Mouse (Mus musculus) kidney, postnatal 36 days (tissue): ENCODE results near the gene Clstn2.

Experiments
- DNase-seq, 2 experiments: peaks; one replicate each; pipeline ENCODE4 v3.0.0; 2021 to 2022; ENCODE audit warnings: mixed read lengths in 2 of 2

Gene Clstn2

DNA sequence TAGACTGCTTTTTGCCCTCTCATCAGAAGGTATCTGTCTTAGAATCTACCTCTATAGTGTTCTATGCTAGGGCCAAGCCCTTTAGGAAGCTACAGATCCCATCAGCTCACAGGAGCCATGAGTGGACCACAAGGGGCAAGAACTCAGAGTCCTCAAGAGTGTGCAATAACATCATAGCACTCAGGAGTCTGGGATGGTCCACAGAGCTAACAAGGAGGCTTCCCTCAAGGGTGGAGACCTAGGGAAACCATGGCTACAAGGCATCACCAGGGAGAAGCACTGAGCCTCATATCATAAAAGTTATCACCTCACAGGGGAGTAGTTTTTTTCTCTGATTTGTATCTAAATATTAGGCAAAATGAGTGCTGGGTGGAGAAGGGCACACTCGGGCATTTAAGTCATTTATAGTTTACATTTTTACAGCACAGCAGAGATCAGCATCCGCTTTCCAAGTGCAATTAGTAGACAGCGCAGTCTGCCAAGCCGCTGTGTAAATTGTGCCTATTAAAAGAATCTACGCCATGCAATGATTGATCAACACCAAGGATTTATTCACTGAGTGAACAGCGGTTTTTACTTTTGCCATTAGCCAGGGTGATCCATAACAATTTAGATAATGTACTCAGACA lies 82.5 kb downstream of the Clstn2 start:
- DNase-seq: no peak

DNA sequence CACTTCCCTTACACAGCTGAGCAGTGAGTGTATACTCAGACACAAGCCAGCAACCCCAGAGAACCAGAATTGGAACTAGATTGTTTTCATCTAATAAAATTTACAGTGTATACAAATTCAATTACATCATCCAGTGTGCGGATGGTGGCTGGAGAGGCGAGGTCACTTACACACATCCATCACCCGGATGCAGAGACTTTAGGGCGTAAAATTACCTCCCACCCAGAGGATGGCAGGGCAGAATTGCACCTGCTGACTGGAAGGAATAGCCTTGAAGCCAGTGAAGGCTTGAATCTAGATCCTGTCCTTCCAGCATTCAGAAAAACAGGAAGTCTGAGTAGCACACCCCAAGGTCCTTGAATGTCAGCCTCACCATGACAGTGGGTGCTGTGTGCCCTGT lies 113.7 kb downstream of the Clstn2 start:
- DNase-seq: no peak

- no peak for DNase-seq
Observed at GRCm38 (mm10) chr9:97891415-97891814, 141.6 kb downstream of the Clstn2 start.

DNA sequence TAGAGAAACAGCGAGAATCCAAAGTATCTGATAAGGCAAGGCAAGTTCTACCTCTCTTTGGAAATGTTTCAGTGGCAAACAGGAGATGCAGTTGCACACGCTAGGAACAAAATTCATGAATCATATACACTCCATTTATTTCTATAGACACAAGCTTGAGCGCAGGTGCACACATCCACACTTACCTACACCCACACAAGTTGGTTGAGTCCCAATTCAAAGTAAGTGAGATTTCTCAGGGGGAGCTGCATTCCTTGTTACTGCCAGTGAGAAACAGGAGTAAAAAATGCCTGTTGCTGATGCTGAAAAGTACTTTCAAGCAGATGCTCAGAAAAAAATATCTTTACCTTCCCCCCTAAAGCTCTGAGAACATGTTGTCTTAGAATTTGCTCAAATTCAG lies 149.6 kb downstream of the Clstn2 start:
- no peak for DNase-seq

DNA sequence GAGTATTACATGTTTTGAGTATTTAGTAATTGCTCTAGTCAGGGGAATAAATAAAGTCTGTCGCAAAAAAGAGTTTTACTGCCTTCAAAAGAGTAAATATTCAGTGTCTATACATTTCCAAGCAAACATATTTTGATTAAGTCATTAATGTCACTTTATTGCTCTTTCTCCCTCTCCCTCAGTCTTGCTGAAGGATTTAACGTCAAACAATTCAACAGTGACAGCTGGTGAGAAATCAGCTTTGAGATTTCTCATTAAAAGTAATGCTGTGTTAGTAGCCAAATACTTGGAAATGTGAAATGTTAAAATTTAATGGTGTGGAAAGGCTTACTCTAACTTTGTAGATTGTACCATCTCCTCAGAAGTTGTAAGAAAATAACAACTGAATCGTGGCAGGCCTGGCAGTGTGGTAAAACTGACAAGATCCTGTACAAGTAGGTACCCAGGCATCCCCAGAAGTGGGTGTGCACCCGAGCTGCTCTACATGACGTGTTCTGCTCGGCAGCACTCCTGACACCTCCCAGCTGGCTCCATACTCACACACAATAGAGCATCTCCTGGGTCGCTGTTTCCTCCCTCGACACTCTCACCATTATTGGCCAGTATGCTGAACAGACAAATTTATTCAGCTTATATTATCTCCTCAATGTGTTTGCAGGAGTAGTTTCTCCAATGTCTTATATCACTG lies 165.8 kb downstream of the Clstn2 start:
- DNase-seq: no peak

- DNase-seq: no peak
Observed at GRCm38 (mm10) chr9:97852859-97853258, 180.1 kb downstream of the Clstn2 start.

- peak; percentile 7 to 9 for DNase-seq
Observed at GRCm38 (mm10) chr9:97847873-97848838, 184.8 kb downstream of the Clstn2 start.

- no peak for DNase-seq
Observed at GRCm38 (mm10) chr9:97842054-97842453, 190.9 kb downstream of the Clstn2 start.

- no peak for DNase-seq
Observed at GRCm38 (mm10) chr9:97831216-97831615, 201.8 kb downstream of the Clstn2 start.

DNA sequence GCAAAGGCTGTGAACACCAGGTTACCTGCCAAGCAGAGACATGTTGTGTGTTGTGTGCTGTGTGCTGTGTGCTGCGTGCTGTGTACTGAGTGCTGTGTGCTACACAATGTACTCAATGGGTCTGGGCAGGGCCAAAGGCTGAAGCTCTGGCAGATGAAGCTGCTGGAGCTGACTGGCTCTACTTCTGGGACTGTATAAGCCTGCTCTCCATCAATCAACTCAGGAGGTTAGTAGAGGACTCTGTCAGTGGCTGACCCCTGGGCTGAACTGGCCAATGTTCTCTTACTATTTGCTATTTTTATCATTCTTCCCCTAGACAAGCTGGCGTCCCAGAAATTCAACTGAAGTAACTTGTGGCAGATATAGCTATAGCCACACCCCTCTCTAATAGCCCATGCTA lies 203.1 kb downstream of the Clstn2 start:
- DNase-seq: peak in 1 of 2 experiments; percentile 6

GRCm38 (mm10) chr9:97827689-97828088 lies 205.3 kb downstream of the Clstn2 start:
- DNase-seq: no peak

DNA sequence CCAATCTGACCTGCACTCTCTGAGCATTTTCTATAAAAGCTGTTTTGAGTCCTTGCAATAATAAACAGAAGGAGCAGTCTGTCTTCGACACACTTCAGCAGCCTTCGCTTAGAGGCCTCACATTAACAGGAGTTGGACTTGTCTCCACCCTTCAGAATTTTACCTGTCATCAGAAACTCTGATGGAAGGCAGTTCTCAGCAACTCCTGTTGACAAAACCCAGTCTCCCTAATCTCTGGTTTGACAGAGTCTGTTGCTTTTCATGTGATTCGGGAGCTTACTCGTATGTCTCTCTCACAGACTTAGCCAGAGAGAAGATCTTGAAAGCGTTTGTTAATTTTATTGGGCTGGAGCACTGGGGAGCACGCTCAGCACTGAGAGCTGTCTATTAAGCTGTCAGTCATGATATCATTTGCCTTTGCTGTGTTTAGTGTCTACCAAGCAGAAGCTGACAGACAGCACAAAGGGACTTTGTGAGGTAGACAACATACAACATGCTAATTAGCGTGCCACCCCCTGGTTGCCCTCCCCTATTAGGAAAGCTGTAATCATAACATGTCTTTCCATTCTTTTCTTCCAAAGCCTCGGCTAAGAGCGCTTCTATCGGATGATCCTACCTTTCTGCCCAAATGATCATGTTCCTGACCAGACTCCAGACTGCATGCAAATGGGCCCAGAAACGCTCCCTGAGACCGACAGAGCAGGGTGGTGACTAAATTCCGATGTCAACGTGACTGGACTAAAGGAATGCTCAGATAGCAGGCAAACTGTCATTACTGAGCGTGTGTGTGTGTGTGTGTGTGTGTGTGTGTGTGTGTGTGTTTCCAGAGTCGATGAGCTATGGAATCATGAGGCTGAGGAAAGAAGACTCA lies 206.7 kb downstream of the Clstn2 start:
- no peak for DNase-seq

GRCm38 (mm10) chr9:97817116-97817515 lies 215.9 kb downstream of the Clstn2 start:
- no peak for DNase-seq

DNA sequence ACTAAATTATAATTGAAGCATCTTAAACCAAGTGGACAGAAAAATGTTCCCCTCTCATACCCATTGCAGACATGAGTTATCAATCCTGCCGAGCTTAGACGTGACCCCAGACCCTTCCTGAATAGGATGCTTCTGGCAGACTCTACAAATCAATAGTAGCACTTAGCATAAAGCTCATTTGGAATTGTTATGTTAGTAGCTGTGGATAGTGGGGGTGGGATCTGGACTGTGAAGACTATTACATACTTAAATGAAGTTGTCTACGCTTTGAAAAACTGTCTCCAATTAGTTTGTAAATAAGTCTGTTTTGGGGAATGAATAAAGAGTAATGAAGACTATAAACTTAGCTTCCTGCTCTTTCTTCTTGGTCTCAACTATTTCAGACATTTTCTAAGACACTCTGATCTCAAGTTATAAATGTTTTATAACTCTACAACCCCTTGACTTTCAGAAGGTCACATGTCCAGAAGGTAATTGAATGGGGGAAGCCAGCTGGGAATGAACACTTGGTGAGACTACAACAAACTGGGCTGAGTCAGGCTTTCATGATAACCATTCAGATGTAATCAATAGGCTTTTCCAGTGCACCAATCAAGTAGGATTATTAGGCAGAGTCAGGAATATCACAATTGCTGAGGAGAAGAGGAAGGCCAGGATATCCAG lies 216.7 kb downstream of the Clstn2 start:
- no peak for DNase-seq

DNA sequence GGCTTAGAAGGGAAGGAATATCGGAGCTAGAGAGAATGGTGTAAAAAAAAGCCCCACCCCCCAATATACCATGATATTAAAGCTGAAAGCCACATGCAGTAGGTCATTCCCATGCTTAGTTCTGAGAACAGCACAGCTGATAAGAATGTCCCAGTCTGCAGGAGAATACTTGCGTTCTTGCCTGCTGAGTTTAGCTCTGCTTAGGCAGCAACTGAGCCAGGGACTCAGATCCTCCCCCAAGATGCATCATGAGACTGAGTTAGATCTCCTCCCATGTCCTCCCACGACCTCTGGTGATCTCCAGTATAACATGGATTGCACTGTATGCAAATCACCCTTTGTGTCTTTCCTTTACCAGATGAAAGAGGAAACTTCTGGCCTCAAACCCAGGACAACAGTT lies 219.8 kb downstream of the Clstn2 start:
- peak in 1 of 2 experiments; percentile 4 for DNase-seq

- no peak for DNase-seq
Observed at GRCm38 (mm10) chr9:97807031-97807430, 225.9 kb downstream of the Clstn2 start.

- no peak for DNase-seq
Observed at GRCm38 (mm10) chr9:97793661-97794060, 239.3 kb downstream of the Clstn2 start.

DNA sequence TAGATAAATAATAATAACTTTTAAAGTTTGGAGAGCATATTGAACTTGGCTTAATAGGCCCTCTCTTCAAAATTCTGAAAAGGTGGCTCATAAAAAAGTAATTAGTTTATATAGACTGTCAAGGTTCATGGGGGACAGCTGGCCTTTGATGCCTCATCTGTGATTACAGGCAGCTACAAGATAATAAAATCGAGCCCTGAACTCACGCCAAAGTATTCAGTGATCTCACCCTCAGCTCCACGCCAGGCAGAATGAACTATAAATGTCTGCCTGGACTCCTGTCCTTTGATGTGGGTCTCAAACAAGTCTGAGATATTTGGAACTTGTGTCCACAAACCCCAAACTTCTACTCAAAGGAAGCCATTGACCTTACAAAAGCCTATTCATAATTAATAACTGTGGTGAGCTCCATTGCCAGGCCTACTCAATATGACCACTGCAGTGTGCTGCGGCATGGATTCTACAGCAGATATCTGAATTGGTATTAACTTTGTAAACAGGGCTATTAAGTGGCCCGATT lies 244.8 kb downstream of the Clstn2 start:
- DNase-seq: no peak

DNA sequence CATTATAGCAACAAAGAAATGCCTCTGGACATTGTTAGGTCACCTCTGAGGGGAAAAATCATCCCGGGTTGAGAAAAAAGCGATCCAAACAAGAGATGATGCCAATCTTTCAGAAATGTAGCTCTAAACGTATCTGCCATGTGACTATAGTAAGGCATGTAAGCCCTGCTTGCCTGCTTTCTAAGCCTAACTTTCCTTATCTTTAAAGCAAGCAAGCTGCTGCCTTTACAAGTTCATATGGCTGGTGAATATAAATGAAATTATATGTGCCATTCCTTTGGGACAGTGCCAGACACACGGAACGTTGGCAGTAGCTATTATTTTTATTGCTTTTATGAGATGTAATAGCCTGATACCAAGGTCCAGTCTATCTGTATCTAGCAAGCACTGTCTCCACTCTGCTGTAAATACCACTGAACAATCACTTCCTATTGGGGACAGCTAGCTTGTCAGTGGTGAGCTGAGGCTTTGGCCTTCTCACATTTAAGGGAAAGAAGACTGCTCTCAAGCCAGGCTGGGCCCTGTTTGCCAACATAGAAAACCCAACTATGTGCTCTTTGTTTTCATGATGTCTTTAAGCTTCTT lies 252.9 kb downstream of the Clstn2 start:
- DNase-seq: no peak

DNA sequence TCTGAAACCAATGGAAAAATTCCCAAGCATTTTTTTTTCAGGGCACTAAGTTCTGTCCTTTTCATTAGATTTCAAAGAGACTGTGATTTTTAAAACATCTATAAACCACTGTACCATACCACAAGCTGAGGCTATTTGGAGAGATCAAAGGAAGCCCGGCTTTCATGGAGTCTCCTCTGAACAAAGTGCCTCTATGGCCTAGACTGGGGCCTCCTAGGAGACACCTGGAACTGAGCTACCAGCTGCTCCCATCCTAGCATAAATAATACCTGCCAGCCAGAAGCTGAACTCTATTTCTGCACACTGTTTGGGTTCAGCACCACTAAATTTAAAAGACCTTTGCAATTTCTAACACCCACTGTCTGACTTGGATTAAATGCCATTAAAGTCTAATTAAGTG lies 257.2 kb downstream of the Clstn2 start:
- DNase-seq: no peak

DNA sequence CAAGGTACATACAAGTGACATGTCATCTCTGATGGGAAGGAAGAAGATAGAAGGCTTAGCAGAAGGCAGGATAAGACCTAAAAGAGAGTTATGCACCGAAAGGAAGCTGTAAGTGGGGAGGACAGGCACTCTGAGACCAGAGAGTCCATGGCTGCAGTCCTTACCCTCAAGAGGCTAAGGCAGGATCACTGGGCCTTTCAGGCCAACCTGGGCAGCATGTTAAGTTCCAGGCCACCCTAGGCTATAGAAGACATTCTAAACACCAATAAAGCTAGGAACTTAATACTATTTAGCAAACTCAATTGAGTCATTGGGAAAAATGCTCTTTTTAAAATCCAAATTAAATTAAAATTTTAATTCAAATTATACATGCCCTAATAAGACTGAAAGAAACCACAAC lies 258.0 kb downstream of the Clstn2 start:
- no peak for DNase-seq
